Mouse (Mus musculus) right cerebral cortex, postnatal 14 days (tissue): ENCODE measurements at regions not wholly inside any gene's neighbourhood (a gene's known extent, or its start where the extent isn't known, plus 50 kb on each side); places are given as distances from the start of the nearest gene placed in this dataset.

ENCODE experiments used
- DNase-seq: peaks from one replicate; pipeline ENCODE4 v3.0.0; 2022

GRCm38 (mm10) chr7:138626061-138626460, 219.8 kb upstream of the Ppp2r2d start:
- no peak for DNase-seq

- no peak for DNase-seq
These were observed 223.5 kb upstream of the Tcerg1l start for GRCm38 (mm10) chr7:138620896-138621655.

GRCm38 (mm10) chr7:138620080-138620684, 222.7 kb upstream of the Tcerg1l start:
- no peak for DNase-seq

GRCm38 (mm10) chr7:138616468-138616867, 218.9 kb upstream of the Tcerg1l start:
- DNase-seq = no peak

- DNase-seq = no peak
These were observed 212.1 kb upstream of the Tcerg1l start for GRCm38 (mm10) chr7:138609605-138610004.

- no peak for DNase-seq
These were observed 211.6 kb upstream of the Tcerg1l start for GRCm38 (mm10) chr7:138609124-138609523.

- no peak for DNase-seq
These were observed 208.9 kb upstream of the Tcerg1l start for GRCm38 (mm10) chr7:138606363-138606964.

- DNase-seq = no peak
These were observed 208.4 kb upstream of the Tcerg1l start for GRCm38 (mm10) chr7:138605923-138606322.

DNA sequence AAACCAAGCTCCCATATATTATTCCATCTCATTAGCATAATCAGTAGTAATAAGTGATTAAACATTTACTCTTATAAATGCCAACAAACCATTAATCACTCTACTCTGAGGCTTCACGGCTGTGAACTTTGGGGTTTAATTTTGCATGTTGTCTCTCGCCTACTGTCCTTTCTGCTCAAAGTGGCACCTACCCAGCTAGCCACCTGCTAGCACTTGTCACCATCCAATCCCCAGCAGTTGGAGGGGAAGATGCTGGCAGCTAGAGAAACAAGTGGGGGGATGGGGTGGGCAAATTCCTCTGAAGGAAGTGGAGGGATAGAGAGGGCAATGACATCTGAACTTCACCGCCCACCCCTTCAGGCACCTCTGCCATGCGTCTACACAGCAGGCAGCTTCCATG, 204.2 kb upstream of the Tcerg1l start:
- no peak for DNase-seq

GRCm38 (mm10) chr7:138593344-138593743, 195.8 kb upstream of the Tcerg1l start:
- no peak for DNase-seq

DNA sequence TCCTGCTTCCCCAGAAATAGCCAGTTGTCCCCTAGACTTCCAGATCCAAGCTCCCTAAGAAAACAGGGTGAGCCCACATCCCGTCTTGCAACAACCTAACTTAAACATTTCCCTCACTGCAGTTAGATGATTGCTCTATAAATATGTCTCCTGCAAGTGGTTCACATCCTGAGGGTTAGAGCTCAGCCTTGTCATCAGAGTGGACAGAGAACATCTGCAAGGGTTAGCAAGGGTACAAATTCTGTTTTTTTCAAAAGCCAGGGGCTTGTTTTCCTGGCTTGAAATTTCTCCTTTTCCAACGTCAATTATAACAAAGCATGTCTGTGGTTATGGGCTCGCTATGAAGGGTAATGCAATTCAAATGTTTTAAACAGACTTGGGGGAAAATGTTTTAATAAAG, 169.8 kb upstream of the Tcerg1l start:
- no peak for DNase-seq

GRCm38 (mm10) chr7:138551629-138552028, 154.1 kb upstream of the Tcerg1l start:
- no peak for DNase-seq

DNA sequence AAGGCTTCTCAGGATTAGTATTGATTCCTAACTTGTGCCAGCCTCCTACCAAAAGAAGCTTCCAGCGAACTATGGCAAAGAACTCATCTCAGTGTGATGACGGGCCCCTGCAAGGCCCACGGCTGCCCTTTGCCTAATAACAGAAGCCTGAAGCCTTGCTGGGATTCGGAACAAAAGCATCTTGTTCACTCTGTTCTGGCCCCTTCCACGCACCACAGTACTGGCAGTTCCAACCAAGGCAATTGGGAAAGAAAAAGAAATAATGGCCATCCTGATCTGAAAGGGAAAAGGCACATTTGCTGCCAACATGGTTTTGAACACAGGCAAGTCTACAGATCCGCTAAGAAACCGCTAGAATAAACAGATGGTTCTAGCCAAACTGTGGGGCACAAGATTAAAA, 150.4 kb upstream of the Tcerg1l start:
- no peak for DNase-seq

- DNase-seq = no peak
These were observed 140.7 kb upstream of the Tcerg1l start for GRCm38 (mm10) chr7:138538048-138538831.

DNA sequence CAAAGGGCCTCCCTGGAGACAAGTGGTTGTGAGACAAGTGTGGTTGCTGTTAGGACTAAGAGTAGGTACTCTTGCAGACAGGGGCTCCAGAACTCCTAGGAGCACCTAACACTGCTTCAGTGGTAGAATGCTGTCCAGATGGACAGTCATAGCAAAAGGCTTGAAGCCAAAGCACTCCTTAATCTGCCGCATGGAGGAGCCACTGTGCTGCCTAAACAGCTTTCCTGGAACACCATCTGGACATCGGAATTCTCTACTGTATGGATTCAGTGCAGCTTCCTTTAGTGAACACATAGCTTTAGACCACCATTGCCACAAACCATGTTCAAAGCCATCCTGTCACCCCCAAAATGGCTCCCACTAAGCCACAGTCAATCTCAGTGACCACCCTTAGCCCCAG, 128.6 kb upstream of the Tcerg1l start:
- DNase-seq = no peak

- DNase-seq = no peak
These were observed 127.4 kb upstream of the Tcerg1l start for GRCm38 (mm10) chr7:138524936-138525335.

DNA sequence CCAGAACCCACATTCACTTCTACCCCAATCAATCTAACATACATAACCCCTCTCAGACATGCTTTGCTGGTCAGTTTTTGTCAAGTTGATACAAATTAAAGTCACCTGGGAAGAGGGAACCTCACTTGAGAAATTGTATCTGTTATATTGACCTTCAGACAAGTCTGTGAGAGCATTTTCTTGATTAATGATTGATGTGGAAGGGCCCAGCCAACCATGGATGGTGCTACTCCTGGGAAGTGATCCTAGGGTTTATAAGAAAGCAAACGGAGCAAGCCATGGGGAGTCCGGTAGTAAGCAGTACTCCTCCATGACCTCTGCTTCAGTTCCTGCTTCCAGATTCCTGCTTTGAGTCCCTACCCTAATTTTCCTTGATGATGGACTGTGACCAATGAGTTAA, 116.6 kb upstream of the Tcerg1l start:
- no peak for DNase-seq

- DNase-seq = no peak
These were observed 107.7 kb upstream of the Tcerg1l start for GRCm38 (mm10) chr7:138505205-138505604.

DNA sequence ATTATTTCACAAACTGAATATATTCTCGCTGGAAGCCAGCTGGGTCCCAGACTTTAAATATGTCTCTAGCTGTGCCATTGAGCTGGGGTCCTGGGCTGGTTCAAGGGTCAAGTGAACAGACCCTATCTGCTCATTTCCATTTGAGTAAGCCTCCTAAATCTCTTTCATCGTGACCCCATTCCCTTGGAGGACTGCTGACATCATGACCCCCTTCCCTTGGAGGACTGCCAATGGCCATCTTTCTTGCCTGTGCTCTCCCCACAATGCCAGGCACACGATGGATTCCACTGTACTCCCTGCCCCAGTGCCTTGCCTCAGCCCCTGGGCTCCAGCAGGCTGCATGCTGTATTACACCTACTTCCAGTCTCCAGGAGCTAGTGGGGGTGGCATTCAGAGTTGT, 106.5 kb upstream of the Tcerg1l start:
- no peak for DNase-seq

- DNase-seq = no peak
These were observed 105.5 kb upstream of the Tcerg1l start for GRCm38 (mm10) chr7:138503016-138503415.

DNA sequence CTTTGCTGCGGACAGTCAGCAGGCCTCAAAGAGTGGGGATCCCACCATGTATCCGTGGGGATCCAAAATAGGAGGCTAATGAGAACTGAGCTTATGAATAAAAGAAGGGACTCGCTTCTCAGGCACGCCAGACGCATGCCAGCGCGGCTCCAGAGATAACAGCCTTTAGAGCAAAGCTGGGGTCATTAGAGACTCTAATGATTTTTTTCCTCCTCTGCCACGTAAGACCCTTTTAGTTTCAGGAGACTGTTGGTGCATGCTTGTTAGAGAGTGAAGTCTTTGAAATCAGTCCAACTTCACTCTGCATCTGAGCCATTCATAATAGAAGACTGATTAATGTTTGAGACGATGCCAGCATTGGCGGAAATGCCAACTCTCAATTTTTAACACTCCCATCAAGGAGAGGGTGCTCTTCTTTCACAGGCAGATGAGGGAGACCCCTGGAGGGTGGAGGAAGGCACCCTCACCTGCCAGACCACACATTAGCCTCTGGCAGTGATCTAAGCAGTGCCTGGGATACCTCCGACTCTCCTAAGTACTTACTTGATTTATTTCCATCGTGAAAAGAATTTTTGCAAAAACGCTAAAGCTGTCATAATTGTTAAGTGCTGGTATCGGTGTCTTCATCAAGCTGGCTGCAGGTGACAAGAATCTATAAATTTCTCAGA, 104.0 kb upstream of the Tcerg1l start:
- DNase-seq = no peak

DNA sequence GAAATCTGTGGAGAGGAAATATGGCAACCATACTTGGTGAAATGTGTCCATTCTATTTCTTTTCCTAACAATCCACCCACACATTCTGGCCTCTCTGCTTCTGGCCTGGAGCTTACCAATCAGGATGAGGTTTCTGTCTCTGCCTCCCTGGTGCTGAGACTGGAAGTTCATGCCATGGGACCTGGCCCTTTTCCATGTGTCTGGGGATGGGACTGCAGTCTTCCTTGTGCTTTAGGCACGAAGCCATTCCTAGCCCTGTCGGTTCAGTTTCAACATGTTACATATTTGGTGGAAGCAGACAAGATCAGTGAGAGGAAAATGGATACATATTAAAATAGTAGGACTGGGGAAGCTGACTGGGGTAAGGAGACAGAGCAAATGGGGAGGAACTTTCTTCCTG, 100.2 kb upstream of the Tcerg1l start:
- DNase-seq = no peak

DNA sequence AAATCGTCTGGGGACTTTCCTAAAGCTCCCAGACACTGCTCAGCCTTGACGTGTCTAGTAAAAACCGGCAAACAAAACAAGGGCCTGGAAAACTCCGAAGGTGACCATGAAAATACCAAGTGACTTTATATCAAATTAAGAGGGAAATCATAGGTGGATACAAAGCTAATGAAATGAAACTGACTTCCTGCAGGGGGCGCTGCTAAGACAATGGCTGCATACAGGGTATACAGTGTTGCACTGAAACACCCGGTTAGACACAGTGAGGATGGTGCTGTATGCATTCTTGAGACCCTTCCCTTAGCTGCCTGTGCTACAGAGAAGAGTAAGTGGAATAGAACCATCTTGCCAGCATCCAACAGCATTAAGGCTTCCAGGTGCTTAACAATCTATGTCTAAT, 99.7 kb upstream of the Tcerg1l start:
- peak; percentile 21 for DNase-seq
